Mouse (Mus musculus): ENCODE measurements around the gene Apol7a.

- no peak for TF ChIP-seq CTCF (IDR thresholded peaks at IDR 0.05; ENCODE audit: low read depth, low read length)
- no peak for TF ChIP-seq POLR2A (IDR thresholded peaks at IDR 0.05; ENCODE audit: extremely low read depth, insufficient read depth, low read length)
These were observed 30.0 kb downstream of the Apol7a start for GRCm38 (mm10) chr15:77368818-77369320.
